Mouse (Mus musculus): ENCODE measurements at regions not wholly inside any gene's neighbourhood (a gene's known extent, or its start where the extent isn't known, plus 50 kb on each side); places are given as distances from the start of the nearest gene placed in this dataset.

GRCm38 (mm10) chr2:178712391-178712892 lies 282.1 kb downstream of the Cdh26 start:
- TF ChIP-seq CTCF (IDR thresholded peaks at IDR 0.05; ENCODE audit: borderline replicate concordance, insufficient read depth, low read depth, low read length): no peak
- TF ChIP-seq POLR2A (IDR thresholded peaks at IDR 0.05; ENCODE audit: borderline replicate concordance, insufficient read depth, low read length): no peak
